Mouse (Mus musculus): ENCODE measurements around the gene Snap23.

Gene Snap23

DNA sequence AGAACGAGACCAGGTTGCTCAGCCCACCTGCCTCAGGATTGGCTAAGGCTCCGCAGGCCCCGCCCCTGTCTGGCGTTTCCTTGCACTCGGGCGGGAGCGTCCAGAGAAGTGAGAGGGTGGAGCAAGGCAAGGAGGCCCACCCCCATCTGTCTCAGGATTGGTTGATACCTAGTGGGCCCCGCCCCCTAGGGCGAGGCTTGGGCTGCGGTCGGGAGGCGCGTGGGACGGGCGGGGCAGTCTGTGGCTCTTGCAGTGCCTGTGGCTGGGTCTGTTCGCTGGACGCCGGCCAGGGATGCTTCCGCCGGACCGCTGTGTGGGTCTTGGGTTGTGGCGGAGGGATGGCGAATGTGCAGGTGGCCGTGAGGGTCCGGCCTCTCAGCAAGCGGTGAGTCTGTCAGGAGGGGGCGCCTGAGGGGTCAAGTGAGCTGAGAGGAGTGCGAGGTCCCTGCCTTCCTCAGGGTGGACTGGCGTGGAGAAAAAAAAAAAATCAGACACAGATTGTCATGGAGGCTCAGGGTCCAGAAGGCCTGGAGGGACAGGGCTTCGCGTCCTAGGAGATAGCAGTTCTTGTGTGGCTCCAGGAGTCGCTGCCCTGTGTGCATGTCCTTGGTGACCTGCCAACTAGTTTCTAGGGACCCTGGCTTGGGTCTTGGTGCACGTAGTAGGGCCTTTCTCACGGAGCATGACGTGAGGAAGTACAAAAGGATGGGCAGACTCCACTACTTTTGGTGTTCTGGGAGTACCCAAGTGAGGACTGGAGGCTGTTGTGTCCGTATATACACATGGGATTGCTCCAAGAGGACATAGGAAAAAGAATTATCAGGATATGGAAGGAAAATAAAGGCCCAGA, 61.6 kb downstream of the Snap23 start, which contains the start of gene Stard9:
Gene Stard9, plus strand, starts transcription at position 236 of the 850 bp plus-strand sequence.
- Histone ChIP-seq H3K4me1 (replicated peaks; ENCODE audit: low read depth, low read length) (peaks cover 20% of the 10 kb centered on the region), H3K9me3 (ENCODE audit: low read length) (no peaks in the 10 kb centered on the region), H3K4me3 (replicated peaks; ENCODE audit: low read length) (peak within 1 kb of the TSS; percentile 88), H3K27me3 (ENCODE audit: insufficient read depth, low read length) (peaks cover 5% of the 10 kb centered on the region; the same call in 1 of the 2 replicates), H3K36me3 (ENCODE audit: insufficient read depth, low read length) (no peaks in the 10 kb centered on the region)
- TF ChIP-seq NANOG (IDR thresholded peaks at IDR 0.05; ENCODE audit: borderline replicate concordance, low read length) (no peak), CTCF (conservative IDR thresholded peaks at IDR 0.05; ENCODE audit: low read length) (no peak), POU5F1 (IDR thresholded peaks at IDR 0.05; ENCODE audit: borderline replicate concordance, low read length) (no peak)

DNA sequence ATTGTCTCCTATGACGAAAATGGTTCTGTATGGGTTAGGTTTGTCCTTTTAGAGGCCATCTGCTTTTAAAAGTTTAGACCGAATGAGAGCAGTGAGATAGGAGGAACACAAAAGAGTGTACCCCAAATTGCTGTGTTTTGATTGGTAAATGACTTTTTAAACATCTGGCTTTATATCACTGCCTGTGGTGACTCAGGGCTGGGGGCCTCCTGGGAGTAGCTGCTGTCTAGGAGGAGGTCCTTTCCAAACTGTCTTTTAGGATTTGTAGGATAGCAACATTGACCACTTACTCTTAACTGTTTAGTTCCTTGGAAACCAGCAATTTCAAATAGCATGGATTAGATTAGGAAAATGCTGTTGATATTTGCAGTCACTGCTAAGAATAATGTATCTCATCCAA, 62.8 kb downstream of the Snap23 start:
- TF ChIP-seq CTCF (conservative IDR thresholded peaks at IDR 0.05; ENCODE audit: low read length), result no peak
- TF ChIP-seq NANOG (IDR thresholded peaks at IDR 0.05; ENCODE audit: borderline replicate concordance, low read length), result no peak
- no peak for TF ChIP-seq POU5F1 (IDR thresholded peaks at IDR 0.05; ENCODE audit: borderline replicate concordance, low read length)
- peaks cover 20% of the 10 kb centered on the region for H3K4me1 ChIP-seq (replicated peaks; ENCODE audit: low read depth, low read length)

DNA sequence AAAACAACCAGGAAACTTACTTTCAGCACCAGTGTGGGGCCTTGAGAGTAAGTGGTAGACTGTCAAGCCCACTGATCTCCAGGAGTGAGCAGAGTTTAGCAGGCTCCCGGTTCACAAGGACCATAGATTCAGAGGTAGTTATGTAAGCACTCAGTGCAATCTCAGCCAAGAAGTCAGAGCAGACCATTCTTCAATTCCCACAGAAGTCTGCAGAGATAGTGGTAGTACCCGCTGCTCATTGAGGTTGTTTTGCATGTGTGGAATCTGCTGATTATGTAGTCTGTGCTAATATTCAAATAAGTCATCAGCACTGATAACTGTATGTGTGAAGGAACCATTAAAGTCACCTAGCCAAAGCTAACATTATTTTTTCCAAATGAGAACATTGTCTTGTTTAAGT, 63.2 kb downstream of the Snap23 start:
- TF ChIP-seq POU5F1 (IDR thresholded peaks at IDR 0.05; ENCODE audit: borderline replicate concordance, low read length) (no peak), NANOG (IDR thresholded peaks at IDR 0.05; ENCODE audit: borderline replicate concordance, low read length) (no peak), CTCF (conservative IDR thresholded peaks at IDR 0.05; ENCODE audit: low read length) (no peak)
- Histone ChIP-seq H3K4me1 (replicated peaks; ENCODE audit: low read depth, low read length) (peaks cover 20% of the 10 kb centered on the region), H3K36me3 (ENCODE audit: insufficient read depth, low read length) (no peaks in the 10 kb centered on the region), H3K4me3 (replicated peaks; ENCODE audit: low read length) (no peak overlapping the region), H3K9me3 (ENCODE audit: low read length) (no peaks in the 10 kb centered on the region), H3K27me3 (ENCODE audit: insufficient read depth, low read length) (peaks cover 5% of the 10 kb centered on the region; the same call in 1 of the 2 replicates)

More for the DNA sequence above, 62.8 kb downstream of the Snap23 start:
- Histone ChIP-seq H3K9me3 (ENCODE audit: low read length) (no peaks in the 10 kb centered on the region), H3K36me3 (ENCODE audit: insufficient read depth, low read length) (no peaks in the 10 kb centered on the region), H3K27me3 (ENCODE audit: insufficient read depth, low read length) (peaks cover 5% of the 10 kb centered on the region; the same call in 1 of the 2 replicates), H3K4me3 (replicated peaks; ENCODE audit: low read length) (no peak overlapping the region)

DNA sequence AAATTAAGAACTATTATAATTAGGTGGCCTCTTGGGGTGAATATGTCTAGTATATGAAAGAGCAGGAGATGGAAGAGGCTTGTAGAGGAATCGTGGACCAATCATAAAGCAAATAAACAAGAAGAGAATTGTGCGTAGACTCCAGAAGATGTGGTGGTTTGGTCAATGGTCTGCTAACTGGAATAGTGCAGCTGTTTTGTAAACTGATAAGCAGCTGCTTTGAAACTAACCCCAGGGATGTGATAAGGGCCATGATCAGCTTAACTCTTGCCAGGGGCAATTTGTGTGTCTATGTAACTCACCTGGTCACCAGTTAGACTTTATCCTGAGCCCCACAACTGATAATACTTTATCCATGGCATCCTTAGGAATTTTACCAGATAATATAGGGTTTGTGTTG, 64.0 kb downstream of the Snap23 start:
- no peak overlapping the region for H3K4me3 ChIP-seq (replicated peaks; ENCODE audit: low read length)

DNA sequence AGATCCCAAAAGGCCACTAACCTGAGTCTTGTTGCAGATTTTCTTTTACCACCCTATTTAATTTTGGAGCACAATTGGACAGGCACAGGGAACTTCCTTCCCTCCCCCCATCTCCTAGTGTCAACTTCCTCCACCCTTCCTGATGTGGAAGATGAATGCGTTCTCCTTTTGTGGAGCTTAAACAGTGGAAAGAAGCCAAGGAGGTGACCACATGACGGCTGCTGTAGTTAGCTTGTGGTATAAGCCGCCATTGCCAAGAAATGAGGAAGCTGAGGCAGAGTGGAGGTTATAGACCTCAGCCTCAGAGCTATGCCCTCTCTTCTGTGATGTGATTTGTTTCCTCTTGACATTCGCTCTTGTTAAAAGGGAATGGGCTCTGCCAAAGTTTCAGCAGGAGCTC, 64.5 kb downstream of the Snap23 start:
- TF ChIP-seq CTCF (conservative IDR thresholded peaks at IDR 0.05; ENCODE audit: low read length) (no peak), POU5F1 (IDR thresholded peaks at IDR 0.05; ENCODE audit: borderline replicate concordance, low read length) (no peak), NANOG (IDR thresholded peaks at IDR 0.05; ENCODE audit: borderline replicate concordance, low read length) (no peak)
- Histone ChIP-seq H3K4me3 (replicated peaks; ENCODE audit: low read length) (no peak overlapping the region), H3K27me3 (ENCODE audit: insufficient read depth, low read length) (peaks cover 5% of the 10 kb centered on the region; the same call in 1 of the 2 replicates), H3K36me3 (ENCODE audit: insufficient read depth, low read length) (no peaks in the 10 kb centered on the region), H3K4me1 (replicated peaks; ENCODE audit: low read depth, low read length) (peaks cover 20% of the 10 kb centered on the region), H3K9me3 (ENCODE audit: low read length) (no peaks in the 10 kb centered on the region)

More for the DNA sequence above, 64.0 kb downstream of the Snap23 start:
- H3K4me1 ChIP-seq (replicated peaks; ENCODE audit: low read depth, low read length), result peaks cover 20% of the 10 kb centered on the region
- no peaks in the 10 kb centered on the region for H3K36me3 ChIP-seq (ENCODE audit: insufficient read depth, low read length)
- no peak for TF ChIP-seq POU5F1 (IDR thresholded peaks at IDR 0.05; ENCODE audit: borderline replicate concordance, low read length)
- no peak for TF ChIP-seq CTCF (conservative IDR thresholded peaks at IDR 0.05; ENCODE audit: low read length)
- TF ChIP-seq NANOG (IDR thresholded peaks at IDR 0.05; ENCODE audit: borderline replicate concordance, low read length), result no peak
- no peaks in the 10 kb centered on the region for H3K9me3 ChIP-seq (ENCODE audit: low read length)
- peaks cover 5% of the 10 kb centered on the region; the same call in 1 of the 2 replicates for H3K27me3 ChIP-seq (ENCODE audit: insufficient read depth, low read length)

DNA sequence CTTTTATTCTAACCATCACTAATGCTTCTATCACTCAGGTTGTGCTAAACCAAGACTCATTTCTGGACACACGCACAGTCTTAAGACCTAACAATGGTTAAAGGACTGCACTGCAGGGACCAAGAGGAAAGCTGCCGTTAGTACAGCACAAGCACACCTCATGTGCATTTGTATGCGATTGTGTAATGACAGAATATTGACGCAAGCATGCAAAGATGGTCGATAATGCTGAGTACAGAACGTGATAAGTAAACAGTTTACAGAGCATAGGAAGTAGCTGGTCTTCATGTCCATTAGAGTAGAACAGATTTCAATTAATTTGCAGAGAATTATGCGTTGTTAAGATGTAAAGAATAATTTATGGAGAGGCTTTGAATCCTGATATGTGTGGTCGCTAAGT, 73.4 kb downstream of the Snap23 start:
- Histone ChIP-seq H3K4me1 (replicated peaks; ENCODE audit: low read depth, low read length) (no peaks in the 10 kb centered on the region), H3K27me3 (ENCODE audit: insufficient read depth, low read length) (no peaks in the 10 kb centered on the region), H3K36me3 (ENCODE audit: insufficient read depth, low read length) (no peaks in the 10 kb centered on the region), H3K4me3 (replicated peaks; ENCODE audit: low read length) (no peak overlapping the region), H3K9me3 (ENCODE audit: low read length) (no peaks in the 10 kb centered on the region)
- TF ChIP-seq CTCF (conservative IDR thresholded peaks at IDR 0.05; ENCODE audit: low read length), result no peak

DNA sequence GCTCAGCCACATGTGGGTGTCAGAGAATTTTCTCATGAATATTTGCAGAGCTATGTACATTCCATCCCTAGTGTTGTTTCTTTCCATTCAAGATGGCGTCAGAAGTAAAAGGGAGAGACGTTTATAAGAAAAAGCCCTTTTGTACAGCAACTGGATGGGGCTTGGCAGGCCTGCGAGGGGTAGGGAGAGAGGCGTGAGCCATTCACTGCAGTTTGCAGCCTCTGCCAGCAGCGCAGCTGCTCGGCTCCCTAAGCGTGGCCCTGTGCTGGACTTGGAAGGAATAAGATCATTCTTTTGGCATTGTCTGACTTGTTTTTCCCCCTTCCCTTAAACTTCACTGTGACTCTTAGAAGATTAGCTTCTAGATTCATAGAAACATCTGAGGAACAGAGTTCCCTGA, 76.4 kb downstream of the Snap23 start:
- Histone ChIP-seq H3K36me3 (ENCODE audit: insufficient read depth, low read length) (no peaks in the 10 kb centered on the region), H3K9me3 (ENCODE audit: low read length) (no peaks in the 10 kb centered on the region), H3K4me1 (replicated peaks; ENCODE audit: low read depth, low read length) (no peaks in the 10 kb centered on the region; the same call in 1 of the 2 replicates), H3K27me3 (ENCODE audit: insufficient read depth, low read length) (no peaks in the 10 kb centered on the region), H3K4me3 (replicated peaks; ENCODE audit: low read length) (no peak overlapping the region)
- TF ChIP-seq NANOG (IDR thresholded peaks at IDR 0.05; ENCODE audit: borderline replicate concordance, low read length) (no peak), POU5F1 (IDR thresholded peaks at IDR 0.05; ENCODE audit: borderline replicate concordance, low read length) (no peak), CTCF (conservative IDR thresholded peaks at IDR 0.05; ENCODE audit: low read length) (no peak)

DNA sequence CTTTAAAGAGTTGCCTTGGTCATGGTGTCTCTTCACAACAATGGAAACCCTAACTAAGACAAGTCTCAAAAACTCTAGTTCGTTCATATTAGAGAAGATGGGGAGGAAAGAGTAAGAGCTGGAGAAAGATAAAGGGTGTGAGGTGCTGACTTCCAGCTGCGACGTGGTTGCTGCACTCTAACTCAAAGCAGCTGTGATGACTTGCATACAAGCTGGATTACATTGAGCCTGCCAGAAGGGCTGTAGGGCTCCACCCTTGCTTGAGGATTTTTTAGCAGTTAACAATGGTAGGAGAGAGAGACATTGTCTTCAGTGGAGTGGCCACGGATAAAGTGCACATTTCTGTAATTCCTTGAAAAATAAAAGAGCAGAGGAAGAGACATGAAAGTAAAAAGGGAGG, 79.3 kb downstream of the Snap23 start:
- Histone ChIP-seq H3K4me1 (replicated peaks; ENCODE audit: low read depth, low read length) (no peaks in the 10 kb centered on the region; the same call in 1 of the 2 replicates), H3K4me3 (replicated peaks; ENCODE audit: low read length) (no peak overlapping the region), H3K27me3 (ENCODE audit: insufficient read depth, low read length) (no peaks in the 10 kb centered on the region), H3K36me3 (ENCODE audit: insufficient read depth, low read length) (no peaks in the 10 kb centered on the region), H3K9me3 (ENCODE audit: low read length) (no peaks in the 10 kb centered on the region)
- TF ChIP-seq POU5F1 (IDR thresholded peaks at IDR 0.05; ENCODE audit: borderline replicate concordance, low read length), result no peak
- no peak for TF ChIP-seq CTCF (conservative IDR thresholded peaks at IDR 0.05; ENCODE audit: low read length)
- no peak for TF ChIP-seq NANOG (IDR thresholded peaks at IDR 0.05; ENCODE audit: borderline replicate concordance, low read length)
